ENCODE assay signal across 8 mouse cellular contexts in the genomic region with DNA sequence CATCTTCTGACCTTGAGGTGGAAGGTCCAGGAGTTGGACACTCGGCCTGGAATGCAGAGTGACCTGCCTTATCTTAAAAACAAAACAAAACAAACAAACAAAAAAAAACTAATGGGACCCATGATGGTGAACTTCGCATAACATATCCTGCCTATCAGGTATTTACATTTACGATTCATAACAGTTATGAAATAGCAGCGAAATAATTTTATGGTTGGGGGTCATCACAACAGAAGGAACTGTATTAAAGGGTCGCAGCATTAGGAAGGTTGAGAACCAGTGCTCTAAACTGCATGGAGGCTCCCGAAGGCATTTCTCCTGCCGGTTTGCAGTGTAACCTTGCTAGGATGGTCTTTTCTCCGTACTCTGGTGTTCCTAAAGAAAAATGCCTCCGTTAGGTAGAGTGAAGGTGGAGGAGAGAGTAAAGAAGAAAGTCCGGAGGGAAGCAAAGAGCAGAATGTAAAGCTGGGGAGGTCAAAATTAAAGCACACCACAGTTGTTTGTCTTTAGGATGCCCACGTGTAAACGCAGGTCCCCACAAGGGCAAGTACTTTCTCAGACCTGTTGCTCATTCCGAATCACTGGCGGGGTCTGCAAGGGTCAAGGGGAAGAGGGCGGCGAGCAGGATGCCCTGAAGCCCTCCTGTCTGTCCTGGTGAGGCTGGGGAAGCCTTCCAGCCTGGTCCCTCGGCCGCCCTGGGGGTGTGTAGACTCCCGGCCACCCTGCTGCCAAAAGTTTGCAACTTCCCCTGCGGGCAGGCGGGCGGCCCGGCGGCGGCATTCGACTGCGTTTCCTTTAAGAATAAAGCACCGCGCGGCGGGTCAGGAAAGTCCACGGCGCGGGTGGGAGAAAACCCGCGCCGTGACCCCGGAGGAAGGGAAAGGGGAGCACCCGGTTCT. TPM values are rescaled to one million over a fixed set of nuclear protein-coding genes. Genes with fewer than 3 reads are reported as not detected.
DNase-seq lines count a peak whose midpoint lies in the region; ATAC-seq and TF ChIP-seq lines count a peak whose summit lies in the region.

No protein-coding gene starts in this region.

- no peak overlapping the region for H3K27ac ChIP-seq in embryonic facial prominence, embryonic 11.5 days (replicated peaks; ENCODE audit: low read depth, low read length)
- no peak overlapping the region for H3K27ac ChIP-seq in heart, postnatal 0 days (ENCODE audit: low read depth)

- H3K9ac ChIP-seq in embryonic facial prominence, embryonic 11.5 days (replicated peaks; ENCODE audit: low read length), result peak overlapping the region; percentile 68
- H3K9ac ChIP-seq in heart, postnatal 0 days (replicated peaks; ENCODE audit: low read depth, low read length), result peak overlapping the region; percentile 73

- TF ChIP-seq EP300 in heart, postnatal 0 days (IDR thresholded peaks at IDR 0.05; ENCODE audit: low read depth), result no peak

- H3K36me3 ChIP-seq in embryonic facial prominence, embryonic 11.5 days (replicated peaks; ENCODE audit: control insufficient read depth, insufficient read depth, low read depth, low read length), result no peaks in the 10 kb centered on the region
- no peaks in the 10 kb centered on the region for H3K36me3 ChIP-seq in heart, postnatal 0 days (replicated peaks; ENCODE audit: control insufficient read depth, insufficient read depth, low read length)
- no peaks in the 10 kb centered on the region for H3K36me3 ChIP-seq in megakaryocyte, embryonic 14.5 days (replicated peaks; ENCODE audit: low read length)
- no peaks in the 10 kb centered on the region for H3K36me3 ChIP-seq in splenic B cell, adult 2 months (ENCODE audit: control insufficient read depth, insufficient read depth, low read length, poor library complexity, severe bottlenecking)

- TF ChIP-seq CTCF in heart, postnatal 0 days (IDR thresholded peaks at IDR 0.05; ENCODE audit: low read depth), result no peak

- 11% methylated on average over 39 of the region's 39 CpGs for WGBS in embryonic facial prominence, embryonic 11.5 days
- 14% methylated on average over 39 of the region's 39 CpGs for WGBS in heart, postnatal 0 days

- 0 out of 2 replicates have a peak, but pooled peaks have one; percentile 41 for ATAC-seq in embryonic facial prominence, embryonic 11.5 days (replicated peaks; ENCODE audit: insufficient number of reproducible peaks, low FRiP score, low TSS enrichment, low read depth)
- ATAC-seq in heart, postnatal 0 days (ENCODE audit: insufficient read depth, low read depth), result peak; percentile 47

- H3K4me2 ChIP-seq in embryonic facial prominence, embryonic 11.5 days (ENCODE audit: low read depth, low read length), result peak overlapping the region; percentile 98
- H3K4me2 ChIP-seq in heart, postnatal 0 days (ENCODE audit: low read depth, low read length), result peak overlapping the region; percentile 97

- H3K27me3 ChIP-seq in embryonic facial prominence, embryonic 11.5 days (ENCODE audit: control insufficient read depth, insufficient read depth, low read length), result no peaks in the 10 kb centered on the region
- H3K27me3 ChIP-seq in heart, postnatal 0 days (ENCODE audit: control insufficient read depth, insufficient read depth, low read length), result no peaks in the 10 kb centered on the region
- peaks cover 55% of the 10 kb centered on the region for H3K27me3 ChIP-seq in megakaryocyte, embryonic 14.5 days (replicated peaks)
- H3K27me3 ChIP-seq in splenic B cell, adult 2 months (ENCODE audit: control insufficient read depth, insufficient read depth, low read length, poor library complexity, severe bottlenecking), result no peaks in the 10 kb centered on the region

- H3K4me3 ChIP-seq in embryonic facial prominence, embryonic 11.5 days (ENCODE audit: low read depth, low read length), result peak overlapping the region; percentile 62
- H3K4me3 ChIP-seq in heart, postnatal 0 days (ENCODE audit: low read depth, low read length), result peak overlapping the region; percentile 68
- H3K4me3 ChIP-seq in megakaryocyte, embryonic 14.5 days (replicated peaks), result peak overlapping the region; percentile 93

- no peaks in the 10 kb centered on the region for H3K4me1 ChIP-seq in embryonic facial prominence, embryonic 11.5 days (ENCODE audit: control insufficient read depth, insufficient read depth, low read length)
- no peaks in the 10 kb centered on the region for H3K4me1 ChIP-seq in heart, postnatal 0 days (ENCODE audit: control insufficient read depth, insufficient read depth)
- H3K4me1 ChIP-seq in megakaryocyte, embryonic 14.5 days, result peaks cover 16% of the 10 kb centered on the region

- DNase-seq in gastrocnemius, adult 18-20 months (ENCODE audit: low spot score), result peak; percentile 15
- DNase-seq in gastrocnemius, postnatal 25 days, result no peak
- DNase-seq in embryonic facial prominence, embryonic 11.5 days (ENCODE audit: low spot score), result peak; percentile 46
- peak; percentile 9 for DNase-seq in heart, postnatal 0 days (ENCODE audit: low spot score)
- peak; percentile 49 to 69 for DNase-seq in kidney, postnatal 25 days
- DNase-seq in splenic B cell, adult 2 months (ENCODE audit: low read depth, low spot score), result peak; percentile 64
- DNase-seq in cerebellum, adult 9-11 months, result no peak

- H3K9me3 ChIP-seq in embryonic facial prominence, embryonic 11.5 days (replicated peaks; ENCODE audit: control insufficient read depth, low read length), result no peaks in the 10 kb centered on the region
- no peaks in the 10 kb centered on the region for H3K9me3 ChIP-seq in heart, postnatal 0 days (replicated peaks; ENCODE audit: control insufficient read depth, low read length)
- no peaks in the 10 kb centered on the region for H3K9me3 ChIP-seq in megakaryocyte, embryonic 14.5 days

RNA-seq across cellular contexts. Expression of gene Mrpl39, which starts 33.1 kb away (rescaled TPM):
- total RNA-seq in gastrocnemius, adult 18-20 months (2021), result 10 to 100 TPM; 13.8 to 15.1 TPM
- total RNA-seq in gastrocnemius, postnatal 25 days (2021), result 10 to 100 TPM; 17.3 to 18.7 TPM
- polyA plus RNA-seq in embryonic facial prominence, embryonic 11.5 days (2014; fragmentation: Nextera tagmentation; extraction: Ambion mirVana), result 53.5 and 56.7 TPM in 2 replicates
- 24.8 and 43.2 TPM in 2 replicates for total RNA-seq in heart, postnatal 0 days (2014; rRNA removed; ENCODE audit: low replicate concordance)
- polyA plus RNA-seq in heart, postnatal 0 days (2015; fragmentation: Nextera tagmentation; extraction: Ambion mirVana), result 48.9 and 50.6 TPM in 2 replicates
- polyA plus RNA-seq in megakaryocyte, embryonic 14.5 days (2012; ENCODE audit: insufficient read depth, low replicate concordance), result 12.7 and 117 TPM in 2 replicates

Comparison
In these comparisons a context has a peak if more than half of its experiments do, and no peak if none do; other contexts are left out.
1. DNase-seq: peak in gastrocnemius, adult 18-20 months (single experiment), embryonic facial prominence, embryonic 11.5 days (single experiment), heart, postnatal 0 days (single experiment), kidney, postnatal 25 days (2 of 2) and splenic B cell, adult 2 months (single experiment); none in gastrocnemius, postnatal 25 days (single experiment) and cerebellum, adult 9-11 months (single experiment).
2. Peak in every context shown above with its lines, with median percentiles within 50 percentile points of each other: H3K4me3 ChIP-seq.